Mouse (Mus musculus) erythroblast, embryonic 14.5 days (primary cell): Measurements from ENCODE around the gene Stoml3. TPM values are rescaled to one million over a fixed set of nuclear protein-coding genes. Genes with fewer than 3 reads are reported as not detected.

Source experiments
- H3K27me3 ChIP-seq: 2 replicates; pipeline ENCODE4 v1.6.1; 2012; ENCODE audit warnings: inconsistent platforms; ENCODE audit not compliant: control insufficient read depth
- H3K36me3 ChIP-seq: 2 replicates; pipeline ENCODE4 v1.6.1; 2012; ENCODE audit warnings: mild to moderate bottlenecking, inconsistent platforms; ENCODE audit not compliant: control insufficient read depth
- H3K4me1 ChIP-seq: 2 replicates; pipeline ENCODE4 v1.6.1; 2012; ENCODE audit warnings: inconsistent platforms; ENCODE audit not compliant: control insufficient read depth
- H3K4me3 ChIP-seq: replicated peaks from 2 replicates; pipeline ENCODE3; 2012; ENCODE audit warnings: moderate library complexity, mild to moderate bottlenecking, inconsistent platforms
- H3K9me3 ChIP-seq: 2 replicates; pipeline ENCODE4 v1.6.1; 2012; ENCODE audit warnings: low read length, inconsistent platforms, mixed read lengths; ENCODE audit not compliant: control insufficient read depth
- GATA1 ChIP-seq: IDR thresholded peaks from 2 replicates; pipeline ENCODE4 v1.6.1; 2012; ENCODE audit warnings: low read length, inconsistent platforms, mixed read lengths
- TAL1 ChIP-seq: IDR thresholded peaks from 3 replicates; pipeline ENCODE4 v1.6.1; 2012; ENCODE audit warnings: low read length, inconsistent platforms, mixed read lengths
- polyA plus RNA-seq: library from polyadenylated mRNA; stranded (reverse); fragments of >175 nt; gene quantifications from 2 replicates; pipeline ENCODE4 v1.2.3, GENCODE M21; 2012

The Stoml3 gene
- polyA plus RNA-seq, 1 experiment: not detected

DNA sequence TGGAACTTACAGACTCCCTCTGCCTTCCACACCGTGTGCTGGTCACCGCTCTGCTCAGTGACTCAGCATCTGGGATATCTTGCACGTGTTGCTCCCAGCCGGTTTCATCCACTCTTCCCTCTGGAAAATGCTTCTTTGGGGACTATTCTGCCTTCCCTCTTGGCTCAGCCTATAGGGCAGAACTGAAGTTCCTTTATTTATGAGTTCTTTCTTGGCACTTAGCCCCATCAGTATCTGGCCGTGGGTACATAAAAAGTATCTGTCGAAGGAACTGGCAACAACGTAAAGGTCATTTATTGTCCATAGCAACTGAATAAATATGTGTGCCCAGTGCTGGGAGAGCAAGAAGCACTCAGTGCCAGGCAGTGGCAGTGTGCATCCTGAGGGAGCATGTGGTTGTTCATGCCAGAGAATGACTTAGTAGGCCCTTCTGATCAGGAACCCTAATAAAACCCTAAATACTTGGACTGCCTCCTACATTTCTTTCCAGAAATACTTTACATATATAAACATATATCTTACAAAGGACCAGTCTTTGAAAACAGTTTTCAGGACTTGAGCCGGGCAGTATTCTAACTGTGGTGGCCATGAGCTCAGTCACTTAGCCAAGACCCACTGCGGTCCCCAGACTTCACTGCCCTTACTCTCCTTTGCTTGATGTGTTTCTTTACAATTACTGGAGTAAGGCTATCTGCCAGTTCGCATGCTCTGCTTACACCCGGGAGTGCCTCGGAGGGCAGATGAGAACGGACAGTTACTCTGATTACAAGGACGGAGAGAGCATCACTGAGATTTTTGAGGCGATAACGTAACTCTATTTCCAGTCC is 69.1 kb downstream of the Stoml3 start:
- H3K36me3 ChIP-seq: no peaks in the 10 kb centered on the region
- H3K4me3 ChIP-seq: no peak overlapping the region
- H3K9me3 ChIP-seq: no peaks in the 10 kb centered on the region
- TF ChIP-seq TAL1 (no peak), GATA1 (no peak)
- peaks cover 11% of the 10 kb centered on the region for H3K4me1 ChIP-seq
- no peaks in the 10 kb centered on the region for H3K27me3 ChIP-seq

Other genes starting within 250 kb of the Stoml3 start
- gene Nhlrc3, start 25.3 kb upstream of the Stoml3 start, polyA plus RNA-seq: 0.02 and 0.03 TPM in 2 replicates
- gene Proser1, start 25.0 kb upstream of the Stoml3 start, polyA plus RNA-seq: 0.74 and 0.83 TPM in 2 replicates
- 0.02 TPM in 1 of 2 replicates, not detected in the other for gene Frem2, start 168.7 kb downstream of the Stoml3 start, polyA plus RNA-seq